Mouse (Mus musculus): ENCODE results near the gene Mup12. TPM values are rescaled to one million over a fixed set of nuclear protein-coding genes. Genes with fewer than 3 reads are reported as not detected.
"Not testable (repeated sequence)": the region's sequence is repeated elsewhere in the genome, so short reads cannot be mapped to it uniquely, and the experiment has no call there.

The Mup12 gene
- polyA plus RNA-seq (2015; fragmentation: Nextera tagmentation; extraction: Ambion mirVana), result not detected in 2 replicates

GRCm38 (mm10) chr4:60741226-60741625 lies at the start of gene Mup12:
Mup12 (minus strand) TSS chr4:60741326.
- 68% methylated on average over 3 of the region's 4 CpGs for WGBS (ENCODE audit: insufficient replicate concordance)
- DNase-seq, result not testable (repeated sequence)

More at GRCm38 (mm10) chr4:60741226-60741625, at the start of gene Mup12:
- not testable (repeated sequence) for ATAC-seq (ENCODE audit: low read depth); H3K4me1 ChIP-seq (replicated peaks); H3K27me3 ChIP-seq; H3K9me3 ChIP-seq (replicated peaks); H3K4me3 ChIP-seq (replicated peaks); H3K36me3 ChIP-seq; H3K9ac ChIP-seq; H3K27ac ChIP-seq; H3K4me2 ChIP-seq

Other genes with a start within 250 kb of the Mup12 start
- not detected in 2 replicates for gene Mup1, start 239.4 kb downstream of the Mup12 start, polyA plus RNA-seq (2015; fragmentation: Nextera tagmentation; extraction: Ambion mirVana)
- not detected in 2 replicates for gene Mup10, start 159.1 kb downstream of the Mup12 start, polyA plus RNA-seq (2015; fragmentation: Nextera tagmentation; extraction: Ambion mirVana)
- gene Mup11, start 78.9 kb downstream of the Mup12 start, polyA plus RNA-seq (2015; fragmentation: Nextera tagmentation; extraction: Ambion mirVana), result not detected in 2 replicates
- gene Mup22, start 80.1 kb upstream of the Mup12 start, polyA plus RNA-seq (2015; fragmentation: Nextera tagmentation; extraction: Ambion mirVana), result not detected in 2 replicates